Mouse (Mus musculus): Measurements from ENCODE around the gene Lix1l.

DNA sequence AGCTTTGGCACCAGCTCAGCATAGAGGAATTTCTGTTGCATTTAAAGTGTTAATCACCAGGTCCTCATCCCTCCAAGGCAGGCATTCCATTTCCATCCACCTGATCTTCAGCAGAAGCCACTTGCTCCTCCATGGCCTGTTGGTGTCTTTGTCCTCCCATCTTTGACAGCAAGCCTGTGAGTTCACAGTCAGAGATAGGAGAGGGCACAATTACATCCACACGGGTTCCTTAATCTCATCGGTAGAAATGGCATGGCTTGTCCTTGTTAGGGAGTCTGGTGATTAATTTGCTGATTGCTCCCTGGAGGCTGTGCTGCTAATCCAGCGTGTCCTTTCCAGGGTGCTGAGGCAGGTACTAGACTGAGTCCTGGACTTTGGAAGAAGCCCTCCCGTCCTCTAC lies 72.6 kb downstream of the Lix1l start:
- TF ChIP-seq CTCF (IDR thresholded peaks at IDR 0.05; ENCODE audit: low read depth, low read length) (no peak), POLR2A (IDR thresholded peaks at IDR 0.05; ENCODE audit: extremely low read depth, insufficient read depth, low read length) (no peak)

All from liver, adult 2 months (tissue).